Mouse (Mus musculus) ovary, adult 18-20 months (tissue): ENCODE results near the gene Pwp2.
"Not testable (repeated sequence)": the region's sequence is repeated elsewhere in the genome, so short reads cannot be mapped to it uniquely, and the experiment has no call there.

ENCODE experiments used
- DNase-seq: peaks from one replicate; pipeline ENCODE4 v3.0.0; 2022; ENCODE audit warnings: low spot score, mixed read lengths

Pwp2 gene

GRCm38 (mm10) chr10:78184531-78185380 lies at the start of gene Pwp2:
Gene Pwp2, minus strand, starts transcription at chr10:78185149.
- peak; percentile 77 for DNase-seq

- no peak for DNase-seq
Measured at GRCm38 (mm10) chr10:78233756-78234155, 48.8 kb upstream of the Pwp2 start.

GRCm38 (mm10) chr10:78233161-78233560 lies 48.2 kb upstream of the Pwp2 start:
- DNase-seq: no peak

- DNase-seq: no peak
Measured at GRCm38 (mm10) chr10:78232301-78232980, 47.5 kb upstream of the Pwp2 start.

GRCm38 (mm10) chr10:78228560-78228928 lies 43.6 kb upstream of the Pwp2 start:
- DNase-seq: no peak

- DNase-seq: no peak
Measured at GRCm38 (mm10) chr10:78227875-78228559, 43.1 kb upstream of the Pwp2 start.

GRCm38 (mm10) chr10:78224136-78224535 lies 39.2 kb upstream of the Pwp2 start:
- no peak for DNase-seq

- DNase-seq: no peak
Measured at GRCm38 (mm10) chr10:78222908-78223307, 38.0 kb upstream of the Pwp2 start.

GRCm38 (mm10) chr10:78221315-78221714 lies 36.4 kb upstream of the Pwp2 start:
- no peak for DNase-seq

GRCm38 (mm10) chr10:78219528-78219927 lies 34.6 kb upstream of the Pwp2 start:
- DNase-seq: no peak

- no peak for DNase-seq
Measured at GRCm38 (mm10) chr10:78218576-78218975, 33.6 kb upstream of the Pwp2 start.

GRCm38 (mm10) chr10:78216376-78217083 lies 31.6 kb upstream of the Pwp2 start:
- DNase-seq: no peak

GRCm38 (mm10) chr10:78214371-78214770 lies 29.4 kb upstream of the Pwp2 start:
- no peak for DNase-seq

GRCm38 (mm10) chr10:78211311-78211710 lies 26.4 kb upstream of the Pwp2 start:
- DNase-seq: no peak

GRCm38 (mm10) chr10:78201182-78201581 lies 16.2 kb upstream of the Pwp2 start:
- no peak for DNase-seq

GRCm38 (mm10) chr10:78192933-78193332 lies 8.0 kb upstream of the Pwp2 start:
- DNase-seq: no peak

- not testable (repeated sequence) for DNase-seq
Measured at GRCm38 (mm10) chr10:78186076-78186475, 1.1 kb upstream of the Pwp2 start.

- DNase-seq: no peak
Measured at GRCm38 (mm10) chr10:78185381-78185725, 404 bp upstream of the Pwp2 start.

- DNase-seq: no peak
Measured at GRCm38 (mm10) chr10:78183577-78183976, 1.4 kb downstream of the Pwp2 start.

- DNase-seq: no peak
Measured at GRCm38 (mm10) chr10:78182321-78182720, 2.6 kb downstream of the Pwp2 start.

GRCm38 (mm10) chr10:78174474-78174873 lies 10.5 kb downstream of the Pwp2 start:
- no peak for DNase-seq

GRCm38 (mm10) chr10:78171581-78171980 lies 13.4 kb downstream of the Pwp2 start:
- DNase-seq: no peak
